Mouse (Mus musculus) embryonic facial prominence, embryonic 13.5 days (tissue): ENCODE measurements around the gene Mtmr11. TPM values are rescaled to one million over a fixed set of nuclear protein-coding genes. Genes with fewer than 3 reads are reported as not detected.

ENCODE experiments used
- ATAC-seq: fragments of 200-750 bp; cut with Nextera tagmentation; 2 replicates; pipeline ENCODE4 v1.8.0; 2017; ENCODE audit warnings: low read depth; ENCODE audit not compliant: insufficient number of reproducible peaks, insufficient read depth, low FRiP score, low TSS enrichment
- H3K27ac ChIP-seq: fragments of 300-500 bp; sonication (generic); 2 replicates; pipeline ENCODE4 v1.5.1; 2015; ENCODE audit warnings: moderate library complexity, mild to moderate bottlenecking, inconsistent platforms
- H3K27me3 ChIP-seq: fragments of 300-500 bp; sonication (generic); 2 replicates; pipeline ENCODE4 v1.6.1; 2015; ENCODE audit warnings: mild to moderate bottlenecking, inconsistent platforms
- H3K36me3 ChIP-seq: fragments of 300-500 bp; sonication (generic); 2 replicates; pipeline ENCODE4 v1.6.1; 2015; ENCODE audit warnings: mild to moderate bottlenecking, inconsistent platforms
- H3K4me1 ChIP-seq: fragments of 300-500 bp; sonication (generic); 2 replicates; pipeline ENCODE4 v1.6.1; 2015; ENCODE audit warnings: inconsistent platforms
- H3K4me2 ChIP-seq: fragments of 300-500 bp; sonication (generic); 2 replicates; pipeline ENCODE4 v1.6.1; 2015; ENCODE audit warnings: moderate library complexity, mild to moderate bottlenecking, inconsistent platforms
- H3K4me3 ChIP-seq: fragments of 300-500 bp; sonication (generic); 2 replicates; pipeline ENCODE4 v1.5.1; 2015; ENCODE audit warnings: mild to moderate bottlenecking, inconsistent platforms
- H3K9ac ChIP-seq: fragments of 300-500 bp; sonication (generic); 2 replicates; pipeline ENCODE4 v1.6.1; 2015; ENCODE audit warnings: mild to moderate bottlenecking, inconsistent platforms
- H3K9me3 ChIP-seq: fragments of 300-500 bp; sonication (generic); 2 replicates; pipeline ENCODE4 v1.6.1; 2016; ENCODE audit warnings: inconsistent platforms
- WGBS: fragments of 180-500 bp; shearing (Covaris S2); methylation state at CpG from one replicate; pipeline ENCODE4 v1.1.7; 2015; ENCODE audit warnings: mixed read lengths; 5-methylcytosine and 5-hydroxymethylcytosine counted together
- polyA plus RNA-seq: library from polyadenylated mRNA; unstranded; fragments of >200 nt; fragmentation: Nextera tagmentation; extraction: Ambion mirVana; gene quantifications from 2 replicates; pipeline ENCODE4 v1.2.1, GENCODE M21; 2015

Gene Mtmr11
- 37.3 and 38.2 TPM in 2 replicates for polyA plus RNA-seq

DNA sequence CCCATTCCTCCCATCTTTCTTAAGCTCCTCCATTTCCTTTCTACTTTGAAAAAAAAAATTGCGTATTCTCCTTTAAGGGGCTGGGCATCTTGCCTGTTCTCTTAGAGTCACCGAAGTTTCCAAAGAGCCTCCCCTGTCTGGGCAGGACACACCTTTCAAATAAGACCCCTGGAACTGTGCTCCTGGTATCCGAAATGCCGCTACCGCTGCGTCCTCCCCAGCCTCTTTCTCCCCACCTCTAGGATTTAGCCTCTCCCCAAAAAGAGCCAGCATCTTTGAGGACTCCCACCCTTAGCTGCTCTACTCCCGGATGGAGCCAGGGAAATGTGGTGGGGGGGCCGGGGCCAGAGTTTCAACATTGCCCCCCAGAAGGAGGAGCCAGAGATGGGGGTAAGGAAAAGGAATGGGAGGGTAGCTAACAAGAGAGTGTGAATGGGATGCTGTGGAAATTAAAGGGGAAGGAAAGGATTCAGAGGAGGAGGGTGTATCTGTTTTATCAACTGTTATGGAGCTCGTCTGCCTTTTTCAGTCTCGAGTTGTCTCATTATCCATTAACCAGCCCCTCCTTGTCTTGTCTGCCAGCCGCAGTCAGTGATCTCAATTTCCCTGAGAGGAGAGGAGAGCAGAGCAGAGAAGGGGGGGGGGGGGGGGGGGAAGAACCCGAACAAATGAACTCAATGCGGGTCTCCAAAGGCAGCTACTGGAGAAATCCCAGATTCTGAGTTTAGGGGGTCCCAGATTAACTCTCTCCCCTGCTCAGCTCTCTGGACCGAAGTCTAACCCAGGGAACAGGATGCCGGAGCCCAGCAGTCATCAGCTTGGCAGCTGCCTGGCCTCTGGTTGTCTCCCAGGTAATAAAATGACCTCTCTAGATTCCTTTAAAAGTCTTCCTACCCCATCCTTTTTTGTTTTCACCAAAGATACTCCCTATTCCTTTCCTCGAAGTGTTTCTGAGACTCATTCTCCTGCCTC lies at the start of gene Mtmr11:
TSS of gene Mtmr11 (plus strand) at position 136 of the 972 bp plus-strand sequence.
- H3K4me2 ChIP-seq: peak within 1 kb of the TSS; percentile 88
- H3K9ac ChIP-seq: peak within 1 kb of the TSS; percentile 82
- H3K4me3 ChIP-seq: peak within 1 kb of the TSS; percentile 63
- peak within 1 kb of the TSS; percentile 93 for H3K27ac ChIP-seq
- ATAC-seq: no peak
- H3K27me3 ChIP-seq: no peaks in the 10 kb centered on the region
- H3K36me3 ChIP-seq: peaks cover 16% of the 10 kb centered on the region
- H3K9me3 ChIP-seq: no peaks in the 10 kb centered on the region
- WGBS: 7% methylated on average over 16 of the region's 16 CpGs
- peaks cover 29% of the 10 kb centered on the region for H3K4me1 ChIP-seq

DNA sequence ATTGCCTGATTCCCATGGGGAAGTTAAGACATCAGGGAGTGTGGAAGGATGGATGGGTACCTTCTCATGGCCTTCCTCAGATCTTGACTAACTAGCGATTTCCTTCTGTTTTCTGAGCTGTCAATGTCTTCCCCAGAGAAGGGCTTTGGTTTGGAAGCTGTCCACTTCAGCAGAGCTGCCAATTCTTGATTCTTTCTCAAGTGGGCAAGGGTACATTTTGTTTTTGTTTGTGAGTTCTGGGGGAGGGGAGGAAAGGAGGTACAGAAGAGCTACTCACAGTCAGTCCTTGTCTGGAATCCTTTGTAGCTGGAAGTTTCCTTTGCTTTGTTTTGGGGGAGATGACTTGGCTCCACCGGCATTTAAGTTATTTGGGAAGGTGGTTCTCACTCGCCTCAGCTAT lies 48.6 kb upstream of the Mtmr11 start:
- WGBS: 51% methylated on average over 3 of the region's 3 CpGs
- Histone ChIP-seq H3K4me3 (no peak overlapping the region), H3K9ac (no peak overlapping the region), H3K4me2 (no peak overlapping the region), H3K36me3 (no peaks in the 10 kb centered on the region), H3K27me3 (no peaks in the 10 kb centered on the region), H3K9me3 (no peaks in the 10 kb centered on the region), H3K4me1 (no peaks in the 10 kb centered on the region), H3K27ac (no peak overlapping the region)
- no peak for ATAC-seq

DNA sequence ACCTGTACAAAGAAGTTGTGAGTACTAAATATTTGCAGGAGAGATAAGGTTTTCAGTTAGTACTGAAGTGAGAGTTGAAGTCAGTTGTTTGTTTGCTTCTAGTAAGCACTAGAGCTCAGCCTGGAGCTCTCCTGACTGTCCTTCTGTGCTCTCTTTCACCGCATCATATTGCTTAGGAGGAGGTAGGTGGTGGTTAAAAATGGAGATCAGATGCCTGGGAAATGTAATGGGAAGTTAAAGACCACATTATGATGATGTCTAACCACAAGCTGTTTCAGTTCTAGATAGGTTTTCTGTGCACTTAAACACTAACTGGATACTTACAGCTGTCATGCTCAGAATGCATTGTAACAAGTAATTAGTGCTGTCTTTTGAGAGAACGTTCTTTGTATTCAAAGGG lies 43.7 kb upstream of the Mtmr11 start:
- ATAC-seq: no peak
- Histone ChIP-seq H3K36me3 (no peaks in the 10 kb centered on the region), H3K4me2 (no peak overlapping the region), H3K27ac (no peak overlapping the region), H3K4me3 (no peak overlapping the region), H3K27me3 (no peaks in the 10 kb centered on the region), H3K9me3 (no peaks in the 10 kb centered on the region), H3K9ac (no peak overlapping the region), H3K4me1 (no peaks in the 10 kb centered on the region)
- 59% methylated on average over 2 of the region's 2 CpGs for WGBS

DNA sequence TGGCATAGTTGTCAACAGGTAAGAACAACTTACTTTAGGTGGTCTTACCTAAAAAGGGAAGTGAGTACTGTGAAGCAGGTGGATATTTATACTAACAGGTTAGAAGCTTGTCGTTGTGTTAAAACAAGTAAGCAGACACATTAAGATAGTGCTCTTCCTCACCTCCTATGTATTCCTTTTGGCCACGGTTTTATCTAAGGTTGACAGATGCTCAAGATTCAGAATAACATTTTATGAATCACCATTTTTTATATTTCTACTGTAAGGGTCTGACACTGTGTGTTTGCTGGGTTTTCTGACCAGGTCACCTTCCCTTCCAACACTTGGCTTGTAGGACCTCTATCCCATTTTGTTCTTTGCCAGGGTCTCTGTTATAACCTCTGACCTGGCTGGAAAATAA lies 43.1 kb upstream of the Mtmr11 start:
- Histone ChIP-seq H3K36me3 (no peaks in the 10 kb centered on the region), H3K4me1 (no peaks in the 10 kb centered on the region), H3K9me3 (no peaks in the 10 kb centered on the region), H3K4me2 (no peak overlapping the region), H3K9ac (no peak overlapping the region), H3K4me3 (no peak overlapping the region), H3K27me3 (no peaks in the 10 kb centered on the region), H3K27ac (no peak overlapping the region)
- 92% methylated on average over 2 of the region's 2 CpGs for WGBS
- no peak for ATAC-seq

DNA sequence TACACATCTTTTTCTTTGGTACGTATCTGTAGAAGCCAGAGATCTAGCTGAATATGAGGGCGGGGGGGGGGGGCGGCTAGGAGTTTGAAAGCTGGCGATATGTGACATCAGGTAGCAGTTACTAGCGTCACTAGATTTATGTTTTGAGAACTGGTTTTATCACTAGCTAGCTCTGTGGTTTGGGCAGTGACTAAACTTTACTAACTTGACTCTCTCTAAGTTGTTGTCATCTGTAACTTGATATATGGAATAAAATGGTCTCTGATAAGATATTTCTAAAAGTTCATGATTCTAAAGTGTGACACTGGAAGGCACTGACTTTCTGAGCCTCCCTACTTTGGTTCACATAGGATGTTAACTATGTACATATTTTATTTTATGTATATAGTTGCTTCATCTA lies 37.6 kb upstream of the Mtmr11 start:
- ATAC-seq: no peak
- Histone ChIP-seq H3K27ac (no peak overlapping the region), H3K9me3 (no peaks in the 10 kb centered on the region), H3K4me1 (no peaks in the 10 kb centered on the region), H3K27me3 (no peaks in the 10 kb centered on the region), H3K4me3 (no peak overlapping the region), H3K36me3 (no peaks in the 10 kb centered on the region), H3K9ac (no peak overlapping the region), H3K4me2 (no peak overlapping the region)
- WGBS: 87% methylated on average over 5 of the region's 5 CpGs

DNA sequence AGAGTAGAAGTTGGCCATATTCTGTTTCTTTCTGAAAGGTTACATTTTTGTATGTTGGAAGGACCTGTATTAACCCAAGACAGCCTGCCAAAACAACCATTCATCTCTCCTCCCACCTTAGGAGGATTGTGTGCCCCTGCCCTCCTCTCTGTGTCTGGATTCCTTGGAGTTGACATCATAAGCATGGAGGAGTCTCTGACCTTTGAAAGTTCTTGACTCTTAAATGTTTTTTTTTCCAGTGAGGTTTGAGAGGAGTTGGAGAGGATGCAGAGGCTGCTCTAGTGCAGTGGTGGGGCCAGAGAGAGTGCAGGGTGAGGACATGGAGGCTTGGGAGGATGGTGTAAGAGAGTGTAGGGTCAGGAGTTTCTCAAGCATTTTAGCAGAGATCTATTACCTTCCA lies 33.7 kb upstream of the Mtmr11 start:
- H3K27ac ChIP-seq: no peak overlapping the region
- no peaks in the 10 kb centered on the region for H3K9me3 ChIP-seq
- H3K4me3 ChIP-seq: no peak overlapping the region
- peaks cover 7% of the 10 kb centered on the region for H3K4me1 ChIP-seq
- H3K9ac ChIP-seq: no peak overlapping the region
- no peaks in the 10 kb centered on the region for H3K36me3 ChIP-seq
- no peak for ATAC-seq
- H3K27me3 ChIP-seq: no peaks in the 10 kb centered on the region
- no peak overlapping the region for H3K4me2 ChIP-seq

DNA sequence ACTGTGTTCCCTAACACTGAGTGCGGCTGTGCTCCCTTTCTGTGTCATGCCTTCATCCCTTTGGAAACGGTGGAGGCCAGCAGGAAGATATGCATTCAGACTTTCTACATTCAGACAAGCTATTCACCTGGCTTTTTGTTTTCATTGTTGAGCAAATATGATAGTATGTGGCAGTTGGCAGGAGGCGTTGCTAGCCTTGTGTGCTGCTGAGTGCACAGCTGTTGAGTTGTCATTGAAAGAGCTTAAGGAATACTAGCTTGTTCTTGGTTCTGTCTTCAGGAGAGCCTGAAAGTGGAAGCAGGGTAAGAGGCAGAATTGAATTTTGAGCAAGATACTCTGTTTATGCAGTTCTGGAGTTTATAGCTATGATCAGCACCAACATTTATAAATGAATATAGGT lies 29.3 kb upstream of the Mtmr11 start:
- no peak for ATAC-seq
- peaks cover 7% of the 10 kb centered on the region; the same call in 1 of the 2 replicates for H3K36me3 ChIP-seq
- H3K4me1 ChIP-seq: peaks cover 15% of the 10 kb centered on the region
- WGBS: 81% methylated on average over 3 of the region's 3 CpGs
- no peak overlapping the region for H3K9ac ChIP-seq
- no peak overlapping the region for H3K4me2 ChIP-seq
- H3K9me3 ChIP-seq: no peaks in the 10 kb centered on the region
- H3K4me3 ChIP-seq: no peak overlapping the region
- no peaks in the 10 kb centered on the region for H3K27me3 ChIP-seq
- no peak overlapping the region for H3K27ac ChIP-seq

DNA sequence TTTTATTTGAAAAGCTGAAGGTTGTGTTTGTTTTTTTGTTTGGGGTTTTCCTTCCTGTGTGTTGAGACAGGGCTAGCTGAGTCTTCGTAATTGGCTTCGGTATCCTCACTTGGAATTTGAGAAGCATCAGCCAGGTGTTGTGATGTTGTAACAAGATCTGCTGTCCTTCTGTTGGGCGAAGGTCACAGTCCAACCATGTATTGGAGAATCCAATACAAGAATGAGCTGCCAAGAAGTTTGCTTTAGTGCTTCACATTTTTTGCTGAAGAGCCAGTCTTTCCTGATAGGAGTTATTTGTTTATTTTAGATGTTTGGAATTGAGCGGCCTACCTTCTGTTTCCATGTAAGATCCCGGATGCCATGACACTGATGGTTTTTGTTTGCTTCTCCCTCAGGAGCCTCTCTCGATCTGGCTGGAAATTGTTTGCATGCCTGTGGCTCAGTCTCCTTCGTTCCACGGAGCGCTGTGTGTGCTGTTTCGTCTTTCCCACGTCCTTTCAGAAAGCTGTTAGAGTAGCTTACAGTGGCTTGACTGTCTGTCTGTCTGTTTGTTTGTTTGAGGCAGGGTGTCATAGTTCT lies 28.4 kb upstream of the Mtmr11 start:
- Histone ChIP-seq H3K9ac (no peak overlapping the region), H3K36me3 (peaks cover 8% of the 10 kb centered on the region; the same call in 1 of the 2 replicates), H3K9me3 (no peaks in the 10 kb centered on the region), H3K27me3 (no peaks in the 10 kb centered on the region), H3K4me1 (peaks cover 15% of the 10 kb centered on the region), H3K27ac (peak overlapping the region; percentile 58), H3K4me2 (no peak overlapping the region), H3K4me3 (no peak overlapping the region)
- ATAC-seq: no peak
- WGBS: 23% methylated on average over 11 of the region's 11 CpGs

DNA sequence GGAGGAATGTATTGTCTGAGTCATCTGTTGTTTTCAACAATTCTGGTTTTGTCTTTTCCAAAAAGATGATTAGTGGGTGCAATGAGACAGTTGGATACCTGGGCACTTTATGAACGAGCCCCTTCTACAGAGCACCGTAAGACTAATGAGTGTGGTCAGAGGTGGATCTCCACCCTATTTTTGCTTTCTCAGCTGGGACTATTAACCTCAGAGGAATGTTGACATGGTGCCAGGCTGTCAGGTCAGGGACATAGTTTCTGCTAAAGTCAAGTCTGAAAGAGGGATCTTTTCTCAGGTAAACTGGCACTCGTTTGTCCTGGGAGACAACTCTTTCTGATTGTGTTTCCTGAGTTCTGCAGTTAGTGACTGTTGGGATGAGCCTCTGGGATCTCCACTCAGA lies 26.8 kb upstream of the Mtmr11 start:
- Histone ChIP-seq H3K27ac (no peak overlapping the region), H3K4me2 (no peak overlapping the region), H3K27me3 (no peaks in the 10 kb centered on the region), H3K9ac (no peak overlapping the region), H3K9me3 (no peaks in the 10 kb centered on the region), H3K4me1 (peaks cover 15% of the 10 kb centered on the region), H3K36me3 (peaks cover 8% of the 10 kb centered on the region; the same call in 1 of the 2 replicates), H3K4me3 (no peak overlapping the region)
- 78% methylated on average over 3 of the region's 3 CpGs for WGBS
- no peak for ATAC-seq

DNA sequence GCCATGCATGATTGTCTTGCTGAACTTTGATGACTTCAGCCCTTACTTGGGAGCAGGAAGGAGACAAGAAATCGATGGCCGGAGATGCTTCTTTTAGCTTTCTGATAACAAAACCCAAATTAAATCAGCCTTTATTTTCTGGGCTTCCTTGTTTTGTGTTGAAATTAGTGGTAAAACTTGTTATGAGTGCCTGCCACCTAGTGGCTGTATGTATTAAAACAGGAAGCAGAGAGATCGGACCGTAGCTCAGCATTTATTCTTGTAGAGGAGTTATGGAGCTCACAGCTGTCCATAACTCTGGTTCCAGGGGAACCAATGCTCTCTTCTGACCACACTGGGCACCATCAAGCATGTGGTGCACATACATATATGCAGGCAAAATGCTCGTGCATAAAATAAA lies 13.9 kb upstream of the Mtmr11 start:
- Histone ChIP-seq H3K9me3 (no peaks in the 10 kb centered on the region), H3K4me1 (no peaks in the 10 kb centered on the region), H3K27ac (no peak overlapping the region), H3K36me3 (peaks cover 52% of the 10 kb centered on the region), H3K27me3 (no peaks in the 10 kb centered on the region), H3K9ac (no peak overlapping the region), H3K4me2 (no peak overlapping the region), H3K4me3 (no peak overlapping the region)
- ATAC-seq: no peak
- WGBS: 17% methylated on average over 5 of the region's 5 CpGs

DNA sequence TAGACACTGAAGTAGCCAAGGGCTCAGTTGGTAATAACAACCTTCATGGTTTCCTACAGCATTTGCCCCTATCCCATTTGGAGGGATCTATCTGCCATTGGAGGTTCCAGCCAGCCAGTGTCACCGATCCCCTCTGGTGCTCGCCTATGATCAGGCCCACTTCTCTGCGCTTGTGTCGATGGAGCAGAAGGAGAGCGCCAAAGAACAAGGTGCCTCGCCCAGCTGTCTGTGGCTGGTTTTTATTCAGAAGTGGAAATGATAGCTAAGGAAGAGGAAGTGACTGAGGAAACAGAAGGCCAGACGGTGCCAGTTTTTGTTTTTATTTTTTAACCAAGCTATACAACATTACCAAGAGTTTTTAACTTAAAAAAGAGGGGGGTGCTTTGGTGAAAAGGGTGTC lies 10.0 kb upstream of the Mtmr11 start:
- Histone ChIP-seq H3K9ac (no peak overlapping the region), H3K36me3 (peaks cover 58% of the 10 kb centered on the region), H3K27me3 (no peaks in the 10 kb centered on the region), H3K27ac (no peak overlapping the region), H3K4me2 (no peak overlapping the region), H3K4me1 (no peaks in the 10 kb centered on the region), H3K4me3 (no peak overlapping the region), H3K9me3 (no peaks in the 10 kb centered on the region)
- ATAC-seq: no peak
- 86% methylated on average over 7 of the region's 7 CpGs for WGBS

DNA sequence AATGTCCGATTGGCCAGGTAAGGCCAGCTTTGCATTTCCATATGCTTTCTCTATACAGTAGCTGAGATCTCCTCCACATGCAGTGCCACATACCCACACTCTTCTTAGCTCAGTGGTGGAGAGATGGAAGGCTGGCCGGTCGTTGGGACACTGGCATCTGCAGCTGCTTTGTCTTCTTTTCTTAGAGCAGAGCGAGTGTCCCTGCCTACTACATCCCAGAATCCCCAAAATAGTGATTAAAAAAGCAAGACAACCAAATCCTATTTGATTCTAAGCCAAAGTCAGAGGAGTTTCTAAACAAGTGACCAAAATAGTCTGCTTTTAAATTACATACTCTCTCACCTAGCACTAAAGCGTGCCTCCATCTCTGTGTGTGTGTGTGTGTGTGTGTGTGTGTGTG lies 9.2 kb upstream of the Mtmr11 start:
- peaks cover 58% of the 10 kb centered on the region for H3K36me3 ChIP-seq
- no peak for ATAC-seq

More for the DNA sequence above, 9.2 kb upstream of the Mtmr11 start:
- no peaks in the 10 kb centered on the region for H3K9me3 ChIP-seq
- no peak overlapping the region for H3K4me2 ChIP-seq
- H3K27ac ChIP-seq: no peak overlapping the region
- 93% methylated on average over 5 of the region's 5 CpGs for WGBS
- H3K4me1 ChIP-seq: no peaks in the 10 kb centered on the region
- no peak overlapping the region for H3K9ac ChIP-seq
- H3K27me3 ChIP-seq: no peaks in the 10 kb centered on the region
- no peak overlapping the region for H3K4me3 ChIP-seq
